Mouse (Mus musculus): Measurements from ENCODE around the gene Slc39a11.

- TF ChIP-seq CTCF (IDR thresholded peaks at IDR 0.05; ENCODE audit: low read depth) (no peak), EP300 (IDR thresholded peaks at IDR 0.05; ENCODE audit: low read depth) (no peak)
Measured at GRCm38 (mm10) chr11:113469919-113470785, 179.7 kb downstream of the Slc39a11 start.
